Mouse (Mus musculus): ENCODE data around the gene Pip4k2c.

GRCm38 (mm10) chr10:127170837-127171272, 40.5 kb downstream of the Pip4k2c start:
- no peak for TF ChIP-seq POLR2A (IDR thresholded peaks at IDR 0.05; ENCODE audit: control insufficient read depth, low read depth, low read length)
- peak; percentile 86 for TF ChIP-seq CTCF (IDR thresholded peaks at IDR 0.05; ENCODE audit: control insufficient read depth, insufficient read depth, insufficient replicate concordance, low read depth, low read length)

Data from testis, adult 2 months (tissue).